Mouse (Mus musculus) gastrocnemius, postnatal 36 days (tissue): ENCODE data around the gene Srrt. TPM values are rescaled to one million over a fixed set of nuclear protein-coding genes. Genes with fewer than 3 reads are reported as not detected.

Experiments
- DNase-seq, 2 experiments: peaks; one replicate each; pipeline ENCODE4 v3.0.0; 2022
- intact Hi-C: fragments of 180-260 bp; cut with DNase I; formaldehyde crosslinking; loops from one replicate; pipeline ENCODE4 v1.15.1; 2025
- total RNA-seq, 2 experiments: library from RNA; stranded (reverse); gene quantifications; 2 replicates each; pipeline ENCODE4 v1.2.3; 2021

Srrt gene
- total RNA-seq, 2 experiments from 2014 or later, result 27.7 to 39.8 TPM

DNA sequence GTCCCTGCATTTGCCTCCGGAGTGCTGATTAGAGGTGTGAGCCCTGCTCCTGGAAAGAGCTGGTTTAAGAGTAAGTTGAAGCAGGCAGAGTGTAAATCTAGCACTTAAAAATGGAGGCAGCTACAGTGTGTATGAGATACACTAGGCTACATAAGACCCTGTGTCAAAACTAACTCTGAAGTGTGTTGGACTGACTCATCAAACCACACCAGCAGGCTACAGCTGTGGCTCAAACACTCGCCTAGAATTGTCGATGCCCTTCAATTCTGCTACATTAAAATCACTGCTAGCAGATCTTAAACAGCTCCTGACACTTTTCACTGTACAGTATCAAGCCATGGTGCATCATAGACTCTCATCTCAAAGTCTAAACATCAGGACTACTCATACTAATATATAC is 3.3 kb downstream of the Srrt start:
- DNase-seq, result no peak

DNA sequence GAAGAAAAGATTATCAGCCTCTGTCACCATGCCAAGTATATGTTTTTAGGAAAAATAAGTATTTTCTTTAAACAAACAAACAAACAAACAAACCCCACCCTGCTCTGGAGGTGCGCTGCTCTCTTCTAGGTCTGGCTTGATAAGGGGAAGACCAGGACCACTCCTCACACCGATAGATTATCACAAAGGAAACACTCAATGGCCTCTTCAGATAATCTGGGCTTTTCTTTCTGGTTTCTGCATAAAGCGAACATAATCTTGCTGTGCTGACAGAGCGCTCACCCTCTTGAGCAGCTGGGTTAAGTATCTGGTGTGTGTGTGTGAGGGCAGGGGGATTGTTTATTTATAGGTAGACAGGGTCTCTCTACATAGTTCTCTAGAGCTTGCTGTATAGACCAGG is 3.9 kb downstream of the Srrt start:
- DNase-seq, result no peak
- intact Hi-C loops, result no loop called here

More for the DNA sequence above, 3.3 kb downstream of the Srrt start:
- intact Hi-C loops, result no loop called here

DNA sequence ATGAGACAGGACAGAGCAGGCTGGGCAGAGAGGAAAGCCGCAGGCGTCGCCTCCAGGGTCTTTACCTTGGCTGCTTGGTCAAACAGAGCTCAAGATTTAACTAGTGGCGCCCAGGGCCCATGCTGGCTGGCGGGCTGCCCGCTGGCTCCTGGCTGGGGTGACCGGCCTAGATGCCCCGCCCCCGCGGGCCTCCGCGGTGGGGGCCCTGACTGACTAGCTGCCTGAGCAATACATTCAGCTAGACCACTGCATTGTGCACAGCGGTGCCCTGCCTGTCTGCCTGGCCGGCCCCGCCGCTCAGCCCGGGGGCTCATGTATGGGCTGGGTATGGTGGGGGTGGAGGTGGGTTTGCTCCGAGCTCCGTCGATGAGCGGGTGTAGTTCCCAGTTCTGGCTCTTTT is 6.2 kb downstream of the Srrt start:
- DNase-seq, result no peak
- intact Hi-C loops, result no loop called here

DNA sequence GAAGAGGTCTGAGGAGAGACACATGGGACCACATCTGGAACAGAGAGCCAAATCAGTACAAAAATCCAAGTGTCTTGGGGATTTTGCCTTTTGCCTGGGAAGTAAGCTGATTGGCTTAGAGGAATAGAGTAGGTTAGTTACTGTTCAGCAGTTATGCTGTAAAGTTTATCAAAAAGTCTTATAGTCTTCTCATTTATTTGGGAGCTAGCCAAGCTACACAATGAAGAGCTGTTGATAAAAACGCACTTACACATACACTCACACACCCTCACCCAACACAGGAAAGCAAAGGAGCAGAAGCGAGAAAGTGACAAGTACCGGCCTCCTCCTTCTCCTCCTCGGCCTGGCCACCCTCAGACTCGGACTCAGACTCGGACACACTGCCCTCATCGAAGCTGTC is 8.2 kb downstream of the Srrt start:
- no peak for DNase-seq
- intact Hi-C loops, result no loop called here

DNA sequence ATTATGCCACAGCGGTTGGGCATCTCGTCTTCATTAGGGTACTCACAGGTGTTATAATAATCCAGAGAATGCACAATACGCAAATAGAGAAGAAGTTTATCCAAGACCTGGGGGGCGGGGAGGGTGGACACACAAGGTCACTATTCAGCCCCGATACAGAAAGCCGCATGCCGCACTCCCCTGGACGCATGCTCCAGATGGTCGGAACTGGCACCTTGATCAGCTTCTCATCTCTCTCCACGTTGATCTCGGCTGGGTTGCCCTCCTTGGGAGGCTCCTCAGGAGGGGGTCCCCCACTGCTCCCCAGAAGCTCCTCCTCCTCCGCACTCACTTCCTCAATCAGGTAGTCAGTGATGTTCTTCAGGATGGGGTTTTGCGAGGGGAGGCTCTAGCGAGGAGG is 10.3 kb downstream of the Srrt start:
- no peak for DNase-seq
- intact Hi-C loops, result no loop called here

DNA sequence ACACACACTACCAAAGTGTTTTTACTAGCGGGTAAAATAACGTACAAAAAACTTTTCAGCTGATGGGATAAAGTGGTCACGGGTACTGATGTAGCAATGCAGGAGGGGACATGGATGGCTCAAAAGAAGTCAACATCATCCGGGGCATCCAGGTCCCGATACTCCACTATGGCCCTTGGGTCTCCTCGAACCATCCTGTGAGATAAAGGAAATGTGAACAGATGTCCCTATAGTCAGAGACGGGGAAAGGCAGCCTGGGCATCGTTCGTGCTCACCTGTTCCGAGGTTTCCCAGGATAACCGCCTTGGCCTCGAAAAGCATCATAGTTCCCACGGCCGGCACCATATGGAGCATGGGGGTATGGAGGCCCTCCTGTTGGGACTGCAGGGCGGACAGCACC is 11.8 kb downstream of the Srrt start:
- no peak for DNase-seq
- intact Hi-C loops, result no loop called here

DNA sequence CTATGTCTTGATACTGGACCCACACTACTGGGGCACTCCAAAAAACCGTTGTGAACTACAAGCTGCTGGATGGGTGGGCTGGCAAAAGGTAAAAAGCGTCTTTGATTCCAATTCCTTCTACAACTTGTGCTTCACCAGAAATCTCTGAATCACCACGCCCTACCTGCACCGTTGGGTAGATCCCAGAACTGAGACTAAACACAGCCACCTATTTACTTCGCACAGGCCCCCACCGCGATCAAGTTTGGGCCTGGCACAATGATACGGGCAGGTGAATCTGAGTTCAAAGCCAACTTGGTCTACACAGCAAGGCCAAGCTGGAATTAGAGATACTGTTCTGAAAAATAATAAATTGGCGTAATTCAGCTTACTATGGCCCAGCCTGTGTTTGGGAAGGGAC is 12.2 kb downstream of the Srrt start:
- intact Hi-C loops, result no loop called here
- DNase-seq, result no peak

DNA sequence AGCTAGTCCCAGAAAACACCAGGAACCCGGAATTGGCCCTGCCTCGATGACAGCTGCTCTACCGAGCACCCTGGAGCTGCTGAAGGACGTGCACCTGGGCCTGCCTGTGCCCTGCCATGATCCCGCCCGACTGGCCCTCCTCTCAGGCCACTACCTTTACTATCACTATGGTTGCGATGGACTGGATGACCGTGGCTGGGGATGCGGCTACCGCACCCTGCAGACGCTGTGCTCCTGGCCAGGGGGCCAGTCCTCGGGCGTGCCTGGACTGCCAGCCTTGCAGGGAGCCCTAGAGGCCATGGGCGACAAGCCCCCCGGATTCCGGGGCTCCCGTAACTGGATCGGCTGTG is 12.8 kb downstream of the Srrt start:
- intact Hi-C loops, result loop anchor here (5.0 kb wide), 1 partner anchor 83 kb away; no protein-coding TSS in a partner anchor
- no peak for DNase-seq

DNA sequence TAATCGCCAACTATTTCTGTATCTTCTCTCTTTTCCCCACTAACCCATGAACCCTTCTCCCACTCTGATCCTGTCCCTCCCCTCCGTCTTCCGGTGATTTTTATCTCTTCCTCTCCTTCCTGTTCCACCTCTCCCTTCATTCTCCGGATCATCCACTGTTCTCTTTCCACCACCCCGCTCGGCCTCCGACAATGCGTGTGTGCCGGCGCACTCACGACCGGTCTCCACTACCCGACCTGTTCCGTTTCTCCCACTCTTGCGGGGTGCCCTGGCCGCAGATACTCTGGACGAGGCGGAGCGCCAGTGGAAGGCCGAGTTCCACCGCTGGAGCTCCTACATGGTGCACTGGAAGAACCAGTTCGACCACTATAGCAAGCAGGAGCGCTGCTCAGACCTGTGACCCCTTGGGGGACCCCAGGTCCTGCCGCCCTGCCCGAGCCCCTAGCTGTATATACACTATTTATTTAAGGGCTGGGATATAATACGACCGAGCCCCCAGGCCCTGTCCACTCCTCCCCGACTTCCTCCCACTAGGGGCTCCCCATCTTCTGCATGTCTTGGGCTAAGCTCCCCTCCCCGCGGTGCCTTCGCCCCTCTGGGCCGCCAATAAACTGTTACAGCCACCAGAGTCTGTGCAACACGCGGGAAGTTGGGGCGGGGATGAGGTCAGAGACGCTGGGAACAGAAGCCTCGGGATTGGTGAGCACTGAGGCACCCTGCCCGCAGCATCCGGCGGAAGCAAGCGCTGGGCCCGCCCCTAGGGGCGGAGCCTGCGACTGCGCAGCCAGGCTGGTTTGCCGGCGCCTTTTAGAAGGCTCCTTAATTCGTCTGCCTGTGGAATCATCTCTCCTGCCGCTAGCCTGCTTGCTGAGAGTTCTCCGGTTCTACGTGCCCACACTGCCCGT is 13.4 kb downstream of the Srrt start, which contains the start of gene Ufsp1:
Gene Ufsp1 (plus strand): TSS at position 791 of the 905 bp plus-strand sequence.
- intact Hi-C loops, result loop anchor here (5.0 kb wide), 1 partner anchor 83 kb away; no protein-coding TSS in a partner anchor
- peak; percentile 93 for DNase-seq

DNA sequence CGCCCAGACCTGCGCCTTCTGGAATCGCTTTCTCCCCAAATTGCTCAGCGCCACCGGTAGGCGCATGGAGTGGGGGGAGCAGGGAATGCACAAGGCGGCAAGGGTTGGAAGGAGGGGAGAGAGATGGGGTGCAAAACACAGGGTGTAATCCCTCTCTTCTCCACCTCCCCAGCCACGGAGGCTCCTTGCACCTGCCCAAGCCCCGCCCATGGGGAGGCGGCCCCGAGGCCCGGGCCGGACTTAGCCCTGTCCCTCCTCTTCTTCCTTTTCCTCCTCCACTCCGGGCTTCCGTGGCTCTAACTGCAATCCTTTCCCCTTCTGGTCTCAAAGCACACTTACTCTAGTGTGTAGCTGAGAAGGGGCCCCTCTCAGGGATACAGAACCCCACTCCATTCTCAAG is 14.2 kb downstream of the Srrt start:
- intact Hi-C loops, result loop anchor here (5.0 kb wide), 1 partner anchor 84 kb away; no protein-coding TSS in a partner anchor
- peak; percentile 58 to 63 for DNase-seq

DNA sequence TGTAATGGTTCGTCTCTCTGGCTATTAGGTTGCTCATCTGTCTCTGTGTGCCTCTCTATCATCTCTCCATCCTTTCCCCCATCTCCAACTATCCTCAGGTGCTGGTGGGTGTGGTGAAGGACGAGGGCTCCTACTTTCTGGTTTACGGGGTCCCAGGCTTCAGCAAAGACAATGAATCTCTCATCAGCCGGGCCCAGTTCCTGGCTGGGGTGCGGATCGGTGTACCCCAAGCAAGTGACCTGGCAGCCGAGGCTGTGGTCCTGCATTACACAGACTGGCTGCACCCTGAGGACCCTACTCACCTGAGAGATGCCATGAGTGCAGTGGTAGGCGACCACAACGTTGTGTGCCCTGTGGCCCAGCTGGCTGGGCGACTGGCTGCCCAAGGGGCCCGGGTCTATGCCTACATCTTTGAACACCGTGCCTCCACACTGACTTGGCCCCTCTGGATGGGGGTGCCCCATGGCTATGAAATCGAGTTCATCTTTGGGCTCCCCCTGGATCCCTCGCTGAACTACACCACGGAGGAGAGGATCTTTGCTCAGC is 16.0 kb downstream of the Srrt start:
- intact Hi-C loops, result loop anchor here (5.0 kb wide), 1 partner anchor 86 kb away; no protein-coding TSS in a partner anchor
- no peak for DNase-seq

DNA sequence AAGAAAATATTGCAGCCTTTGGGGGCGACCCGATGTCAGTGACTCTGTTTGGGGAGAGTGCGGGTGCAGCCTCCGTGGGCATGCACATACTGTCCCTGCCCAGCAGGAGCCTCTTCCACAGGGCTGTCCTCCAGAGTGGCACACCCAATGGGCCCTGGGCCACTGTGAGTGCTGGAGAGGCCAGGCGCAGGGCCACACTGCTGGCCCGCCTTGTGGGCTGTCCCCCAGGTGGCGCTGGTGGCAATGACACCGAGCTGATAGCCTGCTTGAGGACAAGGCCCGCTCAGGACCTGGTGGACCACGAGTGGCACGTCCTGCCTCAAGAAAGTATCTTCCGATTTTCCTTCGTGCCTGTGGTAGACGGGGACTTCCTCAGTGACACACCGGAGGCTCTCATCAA is 16.8 kb downstream of the Srrt start:
- DNase-seq, result peak; percentile 58 to 67
- intact Hi-C loops, result loop anchor here (5.0 kb wide), 1 partner anchor 87 kb away; no protein-coding TSS in a partner anchor

DNA sequence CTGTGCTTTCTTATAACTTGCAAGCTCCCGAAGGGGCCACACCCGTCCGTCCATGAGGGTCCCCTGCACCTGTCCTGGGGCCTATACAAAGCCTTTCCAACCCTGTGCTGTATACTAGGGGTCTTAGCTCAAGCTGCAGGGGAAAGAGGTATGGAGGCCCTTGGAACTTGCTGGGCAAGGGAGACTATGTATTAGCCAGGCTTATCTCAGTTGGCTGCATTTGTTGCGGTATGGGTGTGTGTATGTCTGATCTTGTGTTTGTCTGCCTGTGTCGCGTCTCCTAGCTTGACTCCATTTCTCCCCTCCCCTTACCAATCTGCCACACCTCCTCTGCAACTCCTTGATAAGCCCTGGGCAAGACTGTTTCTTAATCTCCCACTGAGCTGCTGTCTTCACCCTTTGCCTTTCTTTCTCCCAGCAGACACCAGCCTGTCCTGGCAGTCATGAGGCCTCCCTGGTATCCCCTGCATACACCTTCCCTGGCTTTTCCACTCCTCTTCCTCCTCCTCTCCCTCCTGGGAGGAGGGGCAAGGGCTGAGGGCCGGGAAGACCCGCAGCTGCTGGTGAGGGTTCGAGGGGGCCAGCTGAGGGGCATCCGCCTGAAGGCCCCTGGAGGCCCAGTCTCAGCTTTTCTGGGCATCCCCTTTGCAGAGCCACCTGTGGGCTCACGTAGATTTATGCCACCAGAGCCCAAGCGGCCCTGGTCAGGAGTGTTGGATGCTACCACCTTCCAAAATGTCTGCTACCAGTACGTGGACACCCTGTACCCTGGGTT is 17.7 kb downstream of the Srrt start:
- intact Hi-C loops, result loop anchor here (5.0 kb wide), 1 partner anchor 88 kb away; no protein-coding TSS in a partner anchor
- no peak for DNase-seq

DNA sequence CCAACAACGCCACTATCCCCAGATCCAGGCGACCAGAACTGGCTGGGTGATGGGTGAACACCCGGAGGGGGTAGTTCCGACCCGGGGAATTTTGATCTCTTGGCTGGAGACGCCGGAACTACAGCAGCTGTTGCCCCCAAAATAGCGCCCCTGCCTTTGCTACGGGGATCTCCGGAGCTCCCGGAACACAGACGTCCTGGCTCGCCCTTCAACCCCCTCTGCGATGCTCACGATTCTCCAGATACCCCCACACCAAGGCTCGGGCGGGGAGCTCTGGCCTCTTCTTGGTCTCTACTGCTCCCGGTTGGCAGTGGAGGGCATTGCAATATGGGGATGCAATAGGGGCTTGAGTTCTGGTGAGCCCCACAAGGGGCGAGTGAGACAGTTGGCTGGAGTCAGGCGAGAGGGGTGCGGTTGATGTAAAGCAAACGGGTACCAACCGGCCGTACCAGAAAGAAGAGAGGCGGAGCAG is 18.4 kb downstream of the Srrt start:
- intact Hi-C loops, result no loop called here
- DNase-seq, result no peak

DNA sequence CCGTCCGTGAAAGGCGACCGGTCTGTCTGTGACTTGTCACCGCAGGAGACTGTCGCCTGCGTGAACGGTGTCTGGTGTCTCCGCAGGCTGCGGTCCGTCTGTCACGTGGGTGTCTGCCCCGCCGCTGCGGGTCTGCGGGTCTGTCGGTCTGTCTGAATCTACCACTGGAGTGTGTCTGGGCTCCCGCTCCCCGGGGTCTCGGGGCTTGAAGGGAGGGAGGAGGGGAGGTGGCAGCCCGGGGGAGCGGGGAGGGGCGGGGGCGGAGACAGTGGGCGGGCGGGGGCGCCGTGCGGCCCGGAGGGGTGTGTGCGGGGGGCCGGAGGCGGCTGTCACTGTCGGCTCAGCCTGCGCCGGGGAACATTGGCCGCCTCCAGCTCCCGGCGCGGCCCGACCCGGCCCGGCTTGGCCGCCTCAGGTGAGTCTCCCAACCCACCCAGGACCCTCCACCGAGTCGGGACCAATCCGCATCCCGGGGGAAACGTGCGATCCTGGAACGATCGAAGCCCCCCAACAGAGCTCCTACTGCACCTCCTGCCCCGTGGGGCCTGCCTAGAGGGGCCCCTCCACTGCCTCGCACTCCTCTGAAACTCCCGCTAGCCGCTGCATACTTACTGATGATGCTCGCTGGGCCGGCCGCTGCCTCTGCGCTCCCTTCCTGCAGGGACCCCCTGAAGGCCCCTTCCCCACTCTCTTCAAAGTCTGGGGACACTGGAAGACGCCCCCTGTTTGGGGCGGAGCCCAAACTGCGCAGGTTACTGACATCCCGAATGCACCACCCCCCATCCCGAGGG is 19.3 kb downstream of the Srrt start:
- no peak for DNase-seq
- intact Hi-C loops, result loop anchor here (2.0 kb wide), 1 partner anchor 157 kb away; no protein-coding TSS in a partner anchor

DNA sequence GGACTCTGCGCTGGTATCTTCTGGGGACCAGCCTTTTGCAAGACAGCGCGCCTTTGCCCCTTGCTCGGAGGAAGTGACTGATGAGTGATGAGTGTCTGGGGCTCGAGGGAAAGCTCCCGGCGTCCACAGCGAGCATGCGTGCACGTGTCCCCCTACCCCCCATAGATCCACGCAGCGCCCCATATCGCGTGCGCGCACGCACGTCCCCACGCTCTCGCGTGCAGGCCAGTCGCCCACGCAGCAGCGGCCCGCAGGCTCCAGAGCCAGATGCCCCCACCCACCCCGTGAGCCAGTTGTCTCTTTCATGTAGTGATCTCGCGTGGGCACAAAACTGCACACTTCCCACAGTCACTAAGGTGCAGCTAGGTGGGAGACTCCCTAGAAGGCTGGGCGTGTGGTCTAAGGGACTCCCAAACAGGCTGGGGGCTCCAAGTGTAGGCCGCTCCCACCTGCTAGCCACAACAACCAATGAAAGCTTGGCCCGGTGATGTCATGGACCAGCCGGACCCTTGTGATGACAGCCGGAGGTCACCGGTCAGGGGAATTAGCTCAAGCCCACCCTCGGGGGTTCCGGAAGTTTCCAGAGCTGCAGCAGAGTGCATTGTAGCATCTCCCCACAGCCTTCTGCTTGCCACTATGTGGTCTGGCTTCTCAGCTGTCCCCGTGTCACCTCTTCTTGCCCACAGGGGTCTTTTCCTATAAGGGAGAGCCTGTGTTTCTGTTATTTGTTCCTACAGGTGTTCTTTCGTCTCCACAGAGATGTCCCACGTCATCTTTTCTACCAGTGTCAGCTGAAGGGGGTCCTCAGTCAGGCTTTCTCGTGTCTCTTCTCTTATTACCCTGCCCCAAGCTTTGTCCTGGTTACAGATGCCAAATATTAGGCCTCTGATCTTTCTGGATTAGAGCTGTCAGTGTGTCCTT is 20.2 kb downstream of the Srrt start, which contains the start of gene Ache:
Gene Ache (plus strand): TSS at position 488 of the 921 bp plus-strand sequence.
- intact Hi-C loops, result loop anchor here (2.0 kb wide), 1 partner anchor 156 kb away; no protein-coding TSS in a partner anchor
- no peak for DNase-seq

DNA sequence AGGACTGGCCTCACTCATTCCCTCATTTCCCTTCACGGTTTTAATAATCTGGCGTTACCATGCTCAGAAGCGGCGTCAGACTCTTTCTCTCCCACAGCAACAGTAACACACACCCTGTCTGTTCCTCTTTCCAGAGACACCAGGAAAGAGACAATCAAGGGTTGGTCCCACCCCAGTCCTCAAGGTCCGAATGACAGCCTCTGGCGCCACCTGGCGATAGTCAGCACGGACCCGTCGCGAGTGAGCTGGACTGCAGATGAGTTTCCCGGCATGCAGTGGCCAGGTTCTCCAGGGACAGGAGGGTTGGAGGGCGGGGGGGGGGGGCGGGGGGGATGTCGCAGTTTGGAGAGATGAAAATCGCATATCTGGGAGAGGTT is 20.8 kb downstream of the Srrt start:
- peak; percentile 84 to 91 for DNase-seq
- intact Hi-C loops, result loop anchor here (2.0 kb wide), 1 partner anchor 156 kb away; no protein-coding TSS in a partner anchor

DNA sequence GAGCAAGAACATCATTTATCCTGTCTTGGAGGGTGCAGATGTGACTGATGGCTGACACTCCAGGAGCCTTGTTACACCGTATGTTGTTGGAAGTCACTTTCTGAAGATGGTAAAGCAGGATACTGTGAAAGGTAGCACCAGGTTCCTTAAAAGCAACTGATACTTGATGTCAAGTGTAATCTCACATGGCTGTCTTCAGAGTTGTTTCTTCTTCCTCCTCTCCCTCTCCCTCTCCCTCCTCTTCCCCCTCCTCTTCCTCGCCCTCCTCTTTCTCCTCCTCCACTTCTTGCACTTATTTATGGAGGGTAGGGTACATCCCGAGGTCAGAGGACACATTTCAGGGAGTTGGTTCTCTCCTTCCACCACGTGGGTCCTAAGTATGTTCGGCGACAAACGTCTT is 21.5 kb downstream of the Srrt start:
- no peak for DNase-seq
- intact Hi-C loops, result loop anchor here (2.0 kb wide), 1 partner anchor 155 kb away; no protein-coding TSS in a partner anchor

DNA sequence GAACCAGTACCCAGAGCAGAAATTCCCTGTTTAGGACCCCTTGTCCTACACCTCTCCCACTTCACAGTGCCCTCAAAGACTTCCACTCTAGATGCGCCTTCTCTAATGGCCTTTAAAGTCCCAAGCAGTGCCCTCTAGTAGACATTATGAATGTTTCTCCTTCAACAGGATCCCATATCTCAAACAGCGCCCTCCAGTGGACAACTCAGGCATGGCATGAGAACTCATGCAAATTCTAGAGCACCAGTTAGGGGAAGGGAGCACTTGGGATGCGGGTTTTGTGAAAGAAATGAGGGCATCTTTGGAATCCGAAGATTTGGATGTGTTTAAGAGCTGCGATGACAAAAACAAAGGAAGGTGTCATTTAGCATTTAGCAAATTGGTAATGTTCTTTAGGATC is 22.4 kb downstream of the Srrt start:
- intact Hi-C loops, result no loop called here
- no peak for DNase-seq
